Mouse (Mus musculus) liver, adult 2 months (tissue): ENCODE results near the gene Phldb3. TPM values are rescaled to one million over a fixed set of nuclear protein-coding genes. Genes with fewer than 3 reads are reported as not detected.

Experiments
- DNase-seq: peaks from one replicate; pipeline ENCODE4 v3.0.0-alpha.2; 2011; ENCODE audit warnings: low read depth, low spot score; ENCODE audit errors: extremely low read depth
- H3K27ac ChIP-seq: fragments of 200-500 bp; replicated peaks from 2 replicates; pipeline ENCODE4 v1.5.1; 2012; ENCODE audit warnings: low read depth, mild to moderate bottlenecking, control low read depth, inconsistent platforms, low read length; ENCODE audit not compliant: insufficient read depth
- H3K27me3 ChIP-seq: fragments of 200-500 bp; 2 replicates; pipeline ENCODE4 v1.6.1; 2012; ENCODE audit warnings: mild to moderate bottlenecking, moderate library complexity, low read length, inconsistent platforms; ENCODE audit not compliant: control insufficient read depth, insufficient read depth
- H3K36me3 ChIP-seq: fragments of 200-500 bp; 2 replicates; pipeline ENCODE4 v1.6.1; 2012; ENCODE audit warnings: low read length, inconsistent platforms; ENCODE audit not compliant: control insufficient read depth, insufficient read depth
- H3K4me1 ChIP-seq: fragments of 200-500 bp; 2 replicates; pipeline ENCODE4 v1.6.1; 2011; ENCODE audit warnings: low read length; ENCODE audit not compliant: control insufficient read depth, insufficient read depth
- H3K4me3 ChIP-seq: fragments of 200-500 bp; 2 replicates; pipeline ENCODE4 v1.5.1; 2011; ENCODE audit warnings: low read depth, mild to moderate bottlenecking, control low read depth, low read length, moderate library complexity; ENCODE audit not compliant: insufficient read depth
- H3K79me2 ChIP-seq: fragments of 200-500 bp; 2 replicates; pipeline ENCODE4 v1.6.1; 2012; ENCODE audit warnings: inconsistent platforms, mild to moderate bottlenecking, low read length, moderate library complexity; ENCODE audit not compliant: control insufficient read depth, insufficient read depth
- H3K9ac ChIP-seq: fragments of 200-500 bp; 2 replicates; pipeline ENCODE4 v1.6.1; 2012; ENCODE audit warnings: low read depth, mild to moderate bottlenecking, control low read depth, inconsistent platforms, low read length
- CTCF ChIP-seq: fragments of 200-500 bp; IDR thresholded peaks from 2 replicates; pipeline ENCODE4 v1.5.1; 2011; ENCODE audit warnings: low read depth, low read length, control low read depth
- POLR2A ChIP-seq: fragments of 200-500 bp; IDR thresholded peaks from 2 replicates; pipeline ENCODE4 v1.6.1; 2011; ENCODE audit warnings: low read length, control low read depth; ENCODE audit not compliant: insufficient read depth; ENCODE audit errors: extremely low read depth
- WGBS: fragments of 180-500 bp; shearing (Covaris S2); methylation state at CpG from one replicate; pipeline ENCODE4 v1.1.7; 2018; 5-methylcytosine and 5-hydroxymethylcytosine counted together
- polyA plus RNA-seq: library from polyadenylated mRNA; depleted of rRNA; stranded (reverse); fragments of >200 nt; gene quantifications from 2 replicates; pipeline ENCODE4 v1.2.3, GENCODE M21; 2012
- total RNA-seq: library from RNA; depleted of rRNA; stranded (reverse); fragments of >200 nt; gene quantifications from 2 replicates; pipeline ENCODE4 v1.2.3, GENCODE M21; 2014

Gene Phldb3
- total and polyA plus RNA-seq, 2 experiments = 1.4 to 3.5 TPM

DNA sequence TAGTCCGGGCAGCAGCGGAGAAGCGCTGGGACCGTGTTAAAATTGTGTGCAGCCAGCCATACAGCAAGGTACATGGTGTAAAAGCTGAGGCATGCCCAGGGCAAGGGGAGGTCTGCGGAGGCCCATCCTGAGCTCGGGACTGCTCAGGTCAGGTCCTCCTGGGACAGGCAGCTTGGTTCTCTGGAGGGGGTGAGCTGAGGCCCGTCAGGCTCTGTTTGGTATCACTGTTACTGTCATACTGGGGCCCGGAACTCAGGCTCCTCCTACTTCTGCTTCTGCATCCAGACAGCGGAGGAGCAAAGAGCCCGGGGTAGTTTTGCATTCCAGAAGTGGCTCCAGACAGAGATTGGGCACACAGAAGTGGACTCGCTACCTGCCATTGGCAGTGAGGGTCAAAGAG, 44.9 kb upstream of the Phldb3 start:
- no peak overlapping the region for H3K9ac ChIP-seq
- 93% methylated on average over 11 of the region's 11 CpGs for WGBS
- H3K79me2 ChIP-seq = no peaks in the 10 kb centered on the region
- TF ChIP-seq POLR2A (no peak), CTCF (no peak)
- no peaks in the 10 kb centered on the region; the same call in 1 of the 2 replicates for H3K36me3 ChIP-seq
- no peaks in the 10 kb centered on the region for H3K4me1 ChIP-seq
- no peak overlapping the region for H3K27ac ChIP-seq
- H3K4me3 ChIP-seq = no peak overlapping the region
- no peaks in the 10 kb centered on the region for H3K27me3 ChIP-seq
- no peak for DNase-seq

DNA sequence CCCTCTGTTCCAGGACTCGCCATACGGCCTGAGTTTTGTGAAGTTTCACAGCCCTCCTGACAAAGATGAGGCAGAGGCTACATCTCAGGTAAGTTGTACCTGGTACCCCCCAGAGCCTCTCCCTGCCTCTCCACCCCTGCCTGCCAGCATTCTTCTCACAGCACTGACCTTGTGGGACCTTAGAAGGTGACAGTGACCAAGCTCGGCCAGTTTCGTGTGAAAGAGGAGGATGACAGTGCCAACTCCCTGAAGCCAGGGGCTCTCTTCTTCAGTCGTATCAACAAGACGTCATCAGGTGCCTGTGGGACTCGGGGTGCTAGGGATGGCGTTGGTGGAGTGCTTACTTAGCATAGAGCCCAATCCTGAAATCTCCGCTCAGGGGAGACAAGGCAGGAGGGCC, 44.4 kb upstream of the Phldb3 start:
- no peak for TF ChIP-seq POLR2A
- TF ChIP-seq CTCF = no peak
- no peaks in the 10 kb centered on the region for H3K4me1 ChIP-seq
- no peaks in the 10 kb centered on the region for H3K79me2 ChIP-seq
- H3K27me3 ChIP-seq = no peaks in the 10 kb centered on the region
- DNase-seq = no peak
- H3K4me3 ChIP-seq = no peak overlapping the region
- H3K27ac ChIP-seq = no peak overlapping the region
- H3K36me3 ChIP-seq = no peaks in the 10 kb centered on the region; the same call in 1 of the 2 replicates
- H3K9ac ChIP-seq = no peak overlapping the region
- 96% methylated on average over 9 of the region's 9 CpGs for WGBS

DNA sequence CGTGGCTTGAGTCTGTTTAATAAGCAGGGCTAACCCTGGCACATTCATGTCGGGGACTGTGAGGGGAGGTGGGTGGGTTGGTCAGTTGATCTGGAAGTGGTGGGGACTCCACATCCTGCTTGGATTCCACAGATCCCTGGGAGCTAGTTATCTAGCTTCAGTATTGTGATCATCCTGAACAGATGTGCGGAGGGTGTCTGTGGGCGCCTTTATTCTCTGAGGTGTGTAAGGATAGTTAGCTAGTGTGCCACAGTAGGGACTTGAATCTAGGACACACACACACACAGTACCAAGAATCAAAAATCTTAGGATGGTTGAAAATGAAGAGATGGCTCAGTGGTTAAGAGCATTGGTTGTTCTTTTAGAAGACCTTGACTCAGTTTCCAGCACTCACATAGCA, 42.1 kb upstream of the Phldb3 start:
- Histone ChIP-seq H3K4me1 (peaks cover 1% of the 10 kb centered on the region; the same call in 1 of the 2 replicates), H3K36me3 (no peaks in the 10 kb centered on the region; the same call in 1 of the 2 replicates), H3K4me3 (no peak overlapping the region), H3K27ac (no peak overlapping the region), H3K9ac (no peak overlapping the region), H3K27me3 (no peaks in the 10 kb centered on the region), H3K79me2 (no peaks in the 10 kb centered on the region)
- 93% methylated on average over 4 of the region's 4 CpGs for WGBS
- no peak for TF ChIP-seq POLR2A
- no peak for TF ChIP-seq CTCF
- DNase-seq = no peak

DNA sequence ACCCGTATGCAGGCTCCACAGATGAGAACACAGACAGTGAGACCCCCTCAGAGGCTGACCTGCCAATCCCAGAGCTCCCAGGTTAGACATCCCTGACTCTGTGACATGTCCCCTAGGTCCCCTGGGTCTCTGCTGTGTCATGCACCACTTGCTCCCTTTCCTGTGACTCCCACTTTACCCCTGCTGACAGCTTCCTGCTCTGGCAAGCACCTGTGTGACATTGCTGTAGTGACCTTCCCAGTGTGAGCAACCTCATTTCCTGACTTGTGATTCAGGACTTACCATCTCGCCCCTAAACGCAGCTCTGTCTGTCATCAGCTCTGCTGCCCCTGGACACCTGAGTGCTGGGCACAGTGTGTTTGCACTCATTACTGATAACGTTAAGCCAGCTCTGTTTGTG, 39.5 kb upstream of the Phldb3 start:
- H3K4me3 ChIP-seq = no peak overlapping the region
- DNase-seq = no peak
- no peak overlapping the region for H3K27ac ChIP-seq
- TF ChIP-seq POLR2A (no peak), CTCF (no peak)
- 86% methylated on average over 4 of the region's 4 CpGs for WGBS
- no peaks in the 10 kb centered on the region for H3K27me3 ChIP-seq
- H3K4me1 ChIP-seq = peaks cover 13% of the 10 kb centered on the region
- H3K79me2 ChIP-seq = no peaks in the 10 kb centered on the region
- H3K9ac ChIP-seq = no peak overlapping the region
- H3K36me3 ChIP-seq = no peaks in the 10 kb centered on the region; the same call in 1 of the 2 replicates

DNA sequence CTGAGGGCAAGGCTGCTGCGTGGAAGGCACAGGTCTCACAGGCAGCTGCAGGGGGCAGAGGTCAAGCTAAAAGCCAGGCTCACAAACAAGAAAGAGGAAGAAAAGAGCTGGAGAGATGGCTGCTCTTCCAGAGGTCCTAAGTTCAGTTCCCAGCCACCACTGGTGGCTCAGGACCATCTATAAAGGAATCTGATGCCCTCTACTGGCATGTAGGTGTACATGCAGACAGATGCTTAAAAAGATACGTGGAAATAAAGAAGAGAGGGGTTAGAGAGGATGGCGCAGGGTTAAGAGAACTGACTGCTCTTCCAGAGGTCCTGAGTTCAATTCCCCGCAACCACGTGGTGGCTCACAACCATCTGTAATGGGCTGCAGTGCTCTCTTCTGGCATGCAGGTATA, 38.1 kb upstream of the Phldb3 start:
- no peak overlapping the region for H3K4me3 ChIP-seq
- DNase-seq = peak; percentile 39
- no peaks in the 10 kb centered on the region for H3K27me3 ChIP-seq
- no peaks in the 10 kb centered on the region for H3K36me3 ChIP-seq
- 51% methylated on average over 5 of the region's 5 CpGs for WGBS
- TF ChIP-seq CTCF (peak; percentile 16; the same call in 1 of the 2 replicates), POLR2A (no peak)
- no peaks in the 10 kb centered on the region for H3K79me2 ChIP-seq
- no peak overlapping the region for H3K27ac ChIP-seq
- peaks cover 13% of the 10 kb centered on the region for H3K4me1 ChIP-seq
- no peak overlapping the region for H3K9ac ChIP-seq

DNA sequence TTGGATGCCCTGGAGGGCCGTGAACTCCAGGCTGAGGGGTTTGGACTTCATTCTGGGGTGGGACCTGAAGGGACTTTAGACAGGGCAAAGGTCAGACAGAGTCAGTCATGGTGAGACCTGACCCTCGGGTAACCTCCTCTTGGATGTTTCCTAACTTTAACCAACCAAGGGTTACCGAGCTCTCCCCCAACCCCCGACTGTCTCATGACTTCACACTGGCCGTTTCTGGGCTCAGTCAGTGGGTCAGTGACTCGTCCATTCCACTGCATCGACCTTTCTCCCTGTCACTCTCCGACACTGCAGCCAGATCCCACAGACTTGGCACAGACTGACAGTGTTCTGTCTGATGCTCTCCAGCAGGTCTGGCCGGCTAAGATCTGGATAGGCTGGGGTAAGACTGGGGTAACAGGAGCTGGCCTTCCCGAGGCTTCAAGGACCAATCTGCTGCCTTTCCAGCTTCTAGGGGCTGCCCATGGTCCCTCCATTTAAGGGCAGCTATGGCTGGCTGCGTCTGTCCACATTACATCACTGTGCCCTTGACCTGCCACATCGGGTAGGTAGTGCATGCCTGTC, 36.3 kb upstream of the Phldb3 start:
- 11% methylated on average over 12 of the region's 12 CpGs for WGBS

More for the DNA sequence above, 36.3 kb upstream of the Phldb3 start:
- Histone ChIP-seq H3K27me3 (no peaks in the 10 kb centered on the region), H3K79me2 (no peaks in the 10 kb centered on the region), H3K4me1 (peaks cover 13% of the 10 kb centered on the region), H3K4me3 (no peak overlapping the region), H3K9ac (no peak overlapping the region), H3K36me3 (no peaks in the 10 kb centered on the region), H3K27ac (peak overlapping the region; percentile 53; the same call in 1 of the 2 replicates)
- peak; percentile 98 for DNase-seq
- TF ChIP-seq POLR2A = no peak
- no peak for TF ChIP-seq CTCF
